Mouse (Mus musculus) heart, adult 2 months (tissue): ENCODE measurements at regions not wholly inside any gene's neighbourhood (a gene's known extent, or its start where the extent isn't known, plus 50 kb on each side); places are given as distances from the start of the nearest gene placed in this dataset.
A peak's percentile ranks its signal among the peaks of the same experiment; 100 is the strongest.

ENCODE experiments used
- DNase-seq, 2 experiments: peaks; one replicate each; pipeline ENCODE4 v3.0.0; 2021
- H3K27ac ChIP-seq: fragments of 200-600 bp; 2 replicates; pipeline ENCODE4 v1.8.1; 2022
- H3K27me3 ChIP-seq: fragments of 200-500 bp; 2 replicates; pipeline ENCODE4 v1.6.1; 2012; ENCODE audit warnings: mild to moderate bottlenecking, low read length, inconsistent platforms, mixed read lengths; ENCODE audit not compliant: control insufficient read depth, insufficient read depth
- H3K36me3 ChIP-seq: fragments of 200-500 bp; 2 replicates; pipeline ENCODE4 v1.6.1; 2012; ENCODE audit warnings: low read length, inconsistent platforms; ENCODE audit not compliant: control insufficient read depth, insufficient read depth
- H3K4me1 ChIP-seq: fragments of 200-500 bp; 2 replicates; pipeline ENCODE4 v1.6.1; 2011; ENCODE audit warnings: low read length; ENCODE audit not compliant: control insufficient read depth, insufficient read depth
- H3K4me3 ChIP-seq: fragments of 200-600 bp; 2 replicates; pipeline ENCODE4 v1.8.1; 2022
- H3K79me2 ChIP-seq: fragments of 200-500 bp; replicated peaks from 2 replicates; pipeline ENCODE4 v1.6.1; 2012; ENCODE audit warnings: mild to moderate bottlenecking, inconsistent platforms, low read length, moderate library complexity, mixed read lengths; ENCODE audit not compliant: control insufficient read depth, insufficient read depth
- H3K9ac ChIP-seq: fragments of 200-500 bp; 2 replicates; pipeline ENCODE4 v1.6.1; 2012; ENCODE audit warnings: low read depth, mild to moderate bottlenecking, control low read depth, inconsistent platforms, low read length, mixed read lengths
- CTCF ChIP-seq: fragments of 200-600 bp; IDR thresholded peaks from 2 replicates; pipeline ENCODE4 v1.8.1; 2022; ENCODE audit warnings: antibody characterized with exemption, mild to moderate bottlenecking, moderate library complexity
- EP300 ChIP-seq: fragments of 200-500 bp; IDR thresholded peaks from 2 replicates; pipeline ENCODE4 v1.6.1; 2011; ENCODE audit warnings: low read depth, low read length, control low read depth; ENCODE audit not compliant: insufficient read depth
- POLR2A ChIP-seq: fragments of 200-500 bp; IDR thresholded peaks from 2 replicates; pipeline ENCODE4 v1.6.1; 2011; ENCODE audit warnings: mild to moderate bottlenecking, low read depth, low read length, control low read depth; ENCODE audit not compliant: insufficient read depth
- WGBS: fragments of 180-500 bp; shearing (Covaris S2); methylation state at CpG from one replicate; pipeline ENCODE4 v1.1.7; 2018; 5-methylcytosine and 5-hydroxymethylcytosine counted together
- intact Hi-C: fragments of 180-260 bp; cut with DNase I; formaldehyde crosslinking; loops from one replicate; pipeline ENCODE4 v1.15.1; 2025

DNA sequence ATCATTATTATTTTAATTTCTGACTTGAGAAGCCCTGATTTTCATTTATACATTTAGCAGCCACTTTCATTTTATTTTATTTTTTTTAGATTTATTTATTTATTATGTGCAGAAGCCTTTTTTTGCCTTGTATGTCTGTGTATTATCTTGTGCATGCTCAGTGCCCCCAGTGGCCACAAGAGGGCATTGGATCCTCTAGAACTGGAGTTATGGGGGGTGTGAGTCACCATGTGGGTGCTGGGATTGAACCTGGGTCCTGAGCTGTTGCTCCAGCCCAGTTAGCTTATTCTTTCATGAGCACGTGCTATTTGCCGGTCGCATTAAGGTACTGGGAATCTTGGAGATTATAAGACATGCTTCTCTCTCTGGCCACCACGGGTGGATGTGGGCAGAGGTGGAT, 136.3 kb upstream of the Ubr2 start:
- H3K4me3 ChIP-seq = no peak overlapping the region
- H3K79me2 ChIP-seq = no peaks in the 10 kb centered on the region
- H3K9ac ChIP-seq = no peak overlapping the region
- H3K27me3 ChIP-seq = no peaks in the 10 kb centered on the region
- H3K36me3 ChIP-seq = no peaks in the 10 kb centered on the region
- no peak for TF ChIP-seq EP300
- TF ChIP-seq CTCF = peak; percentile 66
- no peak for TF ChIP-seq POLR2A
- H3K27ac ChIP-seq = no peak overlapping the region
- WGBS = 95% methylated on average over 4 of the region's 4 CpGs
- H3K4me1 ChIP-seq = peaks cover 4% of the 10 kb centered on the region
- DNase-seq = no peak
- intact Hi-C loops = no loop called here

- Histone ChIP-seq H3K27ac (no peak overlapping the region), H3K36me3 (no peaks in the 10 kb centered on the region), H3K4me3 (no peak overlapping the region), H3K79me2 (no peaks in the 10 kb centered on the region), H3K27me3 (no peaks in the 10 kb centered on the region), H3K9ac (no peak overlapping the region), H3K4me1 (peaks cover 2% of the 10 kb centered on the region; the same call in 1 of the 2 replicates)
- intact Hi-C loops = no loop called here
- 97% methylated on average over 16 of the region's 16 CpGs for WGBS
- TF ChIP-seq CTCF (no peak), EP300 (no peak), POLR2A (no peak)
- DNase-seq = no peak
Observed at GRCm38 (mm10) chr17:47145590-47145989, 135.2 kb upstream of the Ubr2 start.

DNA sequence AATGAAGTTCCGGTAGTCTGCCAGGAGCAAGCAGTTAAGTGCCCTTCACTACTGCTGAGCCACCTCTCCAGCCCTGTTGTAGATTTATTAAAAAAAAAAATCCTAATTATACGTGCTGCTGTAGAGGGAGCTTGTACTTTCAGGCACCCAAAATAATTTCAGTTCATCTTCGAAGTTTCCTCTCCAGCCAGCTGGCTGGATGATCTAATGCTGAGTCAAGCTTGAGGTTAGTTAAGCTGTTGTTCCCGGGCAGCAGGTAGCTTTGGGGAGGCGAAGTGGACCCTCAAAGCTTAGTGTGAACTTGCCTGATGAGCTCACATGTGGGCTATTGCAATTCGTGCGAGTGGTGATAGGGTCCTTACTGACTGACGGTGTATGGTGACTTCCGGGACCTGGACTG, 134.6 kb upstream of the Ubr2 start:
- Histone ChIP-seq H3K79me2 (no peaks in the 10 kb centered on the region), H3K9ac (no peak overlapping the region), H3K36me3 (no peaks in the 10 kb centered on the region), H3K27ac (no peak overlapping the region), H3K27me3 (no peaks in the 10 kb centered on the region), H3K4me3 (no peak overlapping the region), H3K4me1 (peaks cover 2% of the 10 kb centered on the region; the same call in 1 of the 2 replicates)
- whole genome bisulfite sequencing = 71% methylated on average over 9 of the region's 9 CpGs
- intact Hi-C loops = loop anchor here (5.0 kb wide), 1 partner anchor 222 kb away; the partner anchor contains the start of gene Mrps10
- DNase-seq = no peak
- TF ChIP-seq EP300 = no peak
- TF ChIP-seq CTCF = no peak
- no peak for TF ChIP-seq POLR2A

DNA sequence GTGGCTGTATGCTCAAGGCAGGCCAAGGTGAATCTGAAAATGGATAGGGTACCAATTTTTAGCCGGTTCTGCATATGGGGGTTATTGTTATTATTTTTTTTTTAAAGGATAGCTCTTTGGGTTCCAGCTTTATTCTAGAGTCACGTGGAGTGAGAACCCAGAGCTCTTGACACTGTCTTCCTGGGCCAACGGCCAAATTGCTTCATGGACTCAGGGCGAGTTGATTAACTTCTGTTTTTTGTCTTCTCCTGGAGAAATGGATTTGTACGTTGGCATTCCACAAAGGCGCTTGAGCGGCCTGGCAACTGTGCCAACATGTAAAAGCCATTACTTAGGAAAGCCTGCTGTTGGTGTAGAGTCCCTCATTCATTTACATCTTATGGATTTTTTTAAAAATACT, 134.1 kb upstream of the Ubr2 start:
- Histone ChIP-seq H3K27ac (no peak overlapping the region), H3K4me1 (peaks cover 2% of the 10 kb centered on the region; the same call in 1 of the 2 replicates), H3K27me3 (no peaks in the 10 kb centered on the region), H3K4me3 (no peak overlapping the region), H3K9ac (no peak overlapping the region), H3K36me3 (no peaks in the 10 kb centered on the region), H3K79me2 (no peaks in the 10 kb centered on the region)
- peak; percentile 49 to 52 for DNase-seq
- 27% methylated on average over 7 of the region's 7 CpGs for WGBS
- intact Hi-C loops = loop anchor here (5.0 kb wide), 1 partner anchor 223 kb away; the partner anchor contains the start of gene Mrps10
- TF ChIP-seq POLR2A = no peak
- no peak for TF ChIP-seq CTCF
- no peak for TF ChIP-seq EP300

- no peak overlapping the region for H3K27ac ChIP-seq
- H3K4me1 ChIP-seq = peaks cover 2% of the 10 kb centered on the region; the same call in 1 of the 2 replicates
- intact Hi-C loops = loop anchor here (5.0 kb wide), 1 partner anchor 223 kb away; the partner anchor contains the start of gene Mrps10
Observed at GRCm38 (mm10) chr17:47143898-47144297, 133.5 kb upstream of the Ubr2 start.

GRCm38 (mm10) chr17:47142885-47143284, 132.5 kb upstream of the Ubr2 start:
- no peaks in the 10 kb centered on the region for H3K79me2 ChIP-seq
- WGBS = 35% methylated on average over 7 of the region's 7 CpGs
- no peak for DNase-seq
- no peak for TF ChIP-seq EP300
- TF ChIP-seq CTCF = no peak
- no peak for TF ChIP-seq POLR2A
- H3K27me3 ChIP-seq = no peaks in the 10 kb centered on the region
- H3K4me3 ChIP-seq = no peak overlapping the region
- H3K36me3 ChIP-seq = no peaks in the 10 kb centered on the region
- no peak overlapping the region; the same call in 1 of the 2 replicates for H3K27ac ChIP-seq
- peaks cover 2% of the 10 kb centered on the region; the same call in 1 of the 2 replicates for H3K4me1 ChIP-seq
- intact Hi-C loops = loop anchor here (5.0 kb wide), 1 partner anchor 224 kb away; the partner anchor contains the start of gene Mrps10
- no peak overlapping the region for H3K9ac ChIP-seq

More at GRCm38 (mm10) chr17:47143898-47144297, 133.5 kb upstream of the Ubr2 start:
- Histone ChIP-seq H3K27me3 (no peaks in the 10 kb centered on the region), H3K36me3 (no peaks in the 10 kb centered on the region), H3K79me2 (no peaks in the 10 kb centered on the region), H3K4me3 (no peak overlapping the region), H3K9ac (no peak overlapping the region)
- no peak for TF ChIP-seq POLR2A
- no peak for TF ChIP-seq EP300
- no peak for TF ChIP-seq CTCF
- DNase-seq = no peak
- 67% methylated on average over 7 of the region's 7 CpGs for WGBS
